Mouse (Mus musculus) cerebellum, postnatal 14 days (tissue): ENCODE data around the gene Srsf5.
"Not testable (repeated sequence)": the region's sequence is repeated elsewhere in the genome, so short reads cannot be mapped to it uniquely, and the experiment has no call there.

Source experiments
- DNase-seq, 2 experiments: peaks; one replicate each; pipeline ENCODE4 v3.0.0; 2021; ENCODE audit warnings: mixed read lengths in 2 of 2

Gene Srsf5

DNA sequence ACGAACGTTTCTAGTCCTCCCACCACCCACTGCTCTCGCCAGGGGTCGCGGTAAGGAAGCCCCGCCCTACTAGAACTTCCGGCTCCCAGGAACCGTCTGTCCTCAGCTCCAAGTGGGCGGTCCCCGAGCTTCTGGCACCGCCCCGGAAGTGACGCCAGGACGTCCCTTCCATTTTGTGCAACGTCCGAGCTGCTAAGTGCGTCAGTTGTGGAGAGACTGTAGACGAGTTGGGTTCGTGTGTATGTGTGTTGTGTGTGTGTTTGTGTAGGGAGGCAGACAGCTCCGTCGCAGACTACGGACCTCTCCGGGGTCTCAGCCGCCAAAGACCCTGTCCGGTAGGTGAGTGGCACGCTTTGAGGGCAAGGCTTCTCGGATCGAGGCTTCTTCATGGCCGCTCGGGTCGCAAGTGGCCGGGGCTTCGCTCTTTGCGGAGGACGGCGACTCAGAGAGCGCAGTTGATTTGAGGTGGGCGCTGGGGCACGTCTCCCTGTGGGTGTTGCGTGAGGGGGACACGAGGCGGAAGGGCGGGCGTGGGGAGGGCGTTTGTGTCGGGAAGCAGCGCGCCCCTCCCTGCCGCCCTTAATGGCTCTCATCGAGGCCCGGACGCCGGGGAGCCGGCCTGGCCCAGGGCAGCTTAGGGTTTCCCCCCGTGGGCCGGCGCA, at the start of gene Srsf5:
Gene Srsf5 (plus strand): TSS at position 171 of the 662 bp plus-strand sequence.
- peak; percentile 99 for DNase-seq

GRCm38 (mm10) chr12:80909631-80910030, 35.7 kb upstream of the Srsf5 start:
- DNase-seq = no peak

GRCm38 (mm10) chr12:80917764-80918163, 27.5 kb upstream of the Srsf5 start:
- DNase-seq = peak in 1 of 2 experiments; percentile 20

DNA sequence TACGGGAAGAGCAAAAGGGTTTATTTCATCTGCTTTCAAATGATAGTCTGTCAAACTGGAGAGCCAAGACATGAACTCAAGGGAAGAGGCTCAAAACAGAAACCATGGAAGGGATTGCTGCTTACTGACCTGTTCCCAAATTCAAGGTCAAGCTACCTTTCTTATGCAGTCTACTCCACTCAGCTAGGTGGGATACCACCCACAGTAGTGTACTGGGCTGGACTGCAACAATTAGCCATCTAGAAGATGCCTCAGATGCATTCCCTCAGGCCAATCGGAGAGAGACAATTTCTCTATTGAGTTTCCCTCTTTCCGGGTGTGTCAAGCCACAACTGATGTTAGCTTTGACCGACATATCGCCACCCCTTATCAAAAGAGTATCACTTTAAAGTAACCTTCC, 24.0 kb upstream of the Srsf5 start:
- DNase-seq = no peak

GRCm38 (mm10) chr12:80922869-80923268, 22.4 kb upstream of the Srsf5 start:
- DNase-seq = peak in 1 of 2 experiments; percentile 19

GRCm38 (mm10) chr12:80923602-80924001, 21.7 kb upstream of the Srsf5 start:
- DNase-seq = no peak

DNA sequence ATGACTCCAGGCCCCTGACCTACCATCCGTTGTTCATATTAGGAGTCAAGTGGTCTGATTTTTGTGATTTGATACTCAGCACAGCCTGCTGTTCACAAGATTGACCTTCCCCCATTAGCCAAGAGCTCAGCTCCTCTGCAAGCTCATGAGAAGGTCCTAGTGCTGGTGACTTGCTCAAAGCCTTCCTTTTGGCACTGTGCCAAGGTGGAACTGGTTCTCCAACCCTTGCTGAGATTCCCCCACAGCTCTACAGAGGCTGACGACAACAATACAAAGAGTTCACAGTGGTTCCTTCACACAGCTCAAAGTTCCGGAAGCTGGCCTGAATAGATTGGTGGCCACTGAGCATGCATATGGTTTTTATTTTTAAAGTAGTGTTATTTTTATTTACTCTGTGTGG, 21.1 kb upstream of the Srsf5 start:
- peak; percentile 26 to 46 for DNase-seq

- DNase-seq = no peak
Measured at GRCm38 (mm10) chr12:80925919-80926318, 19.4 kb upstream of the Srsf5 start.

GRCm38 (mm10) chr12:80926550-80926949, 18.8 kb upstream of the Srsf5 start:
- DNase-seq = no peak

GRCm38 (mm10) chr12:80927518-80927917, 17.8 kb upstream of the Srsf5 start:
- no peak for DNase-seq

DNA sequence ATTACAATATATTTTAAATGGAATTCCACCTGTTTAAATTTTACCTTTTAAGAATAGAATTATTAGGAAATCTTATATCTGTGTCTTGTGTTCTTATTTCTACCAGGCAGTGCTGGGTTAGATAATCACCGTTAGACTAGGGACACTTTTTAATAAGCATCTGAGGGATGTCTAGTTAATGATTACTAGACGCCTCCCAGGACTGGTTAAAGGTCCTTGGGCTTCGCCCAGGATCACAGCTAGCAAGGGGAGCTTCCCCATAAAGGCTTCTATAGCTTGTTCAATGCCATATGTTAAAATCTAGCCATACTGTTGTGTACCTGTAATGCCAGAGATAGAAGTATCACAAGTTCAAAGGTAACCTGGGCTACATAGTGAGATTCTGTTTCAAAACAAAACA, 16.4 kb upstream of the Srsf5 start:
- no peak for DNase-seq

DNA sequence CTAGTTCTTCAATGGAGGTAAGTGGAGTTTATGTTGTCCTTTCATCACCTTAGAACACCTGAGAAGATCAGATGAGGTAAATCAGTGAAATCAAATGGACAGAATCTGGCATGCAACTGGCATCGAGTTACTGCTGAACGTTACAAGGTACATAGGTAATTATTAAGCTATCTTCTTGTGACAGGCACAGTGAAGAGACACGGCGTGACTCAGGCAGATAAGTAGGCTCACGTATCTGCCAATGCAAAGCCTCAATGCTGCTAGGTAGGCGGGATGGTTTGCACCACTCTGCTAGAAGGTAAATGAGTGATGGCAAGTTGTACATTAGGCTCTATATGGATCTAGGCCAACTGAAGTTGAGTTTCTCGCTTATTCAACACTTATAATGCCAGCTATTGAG, 15.2 kb upstream of the Srsf5 start:
- no peak for DNase-seq

DNA sequence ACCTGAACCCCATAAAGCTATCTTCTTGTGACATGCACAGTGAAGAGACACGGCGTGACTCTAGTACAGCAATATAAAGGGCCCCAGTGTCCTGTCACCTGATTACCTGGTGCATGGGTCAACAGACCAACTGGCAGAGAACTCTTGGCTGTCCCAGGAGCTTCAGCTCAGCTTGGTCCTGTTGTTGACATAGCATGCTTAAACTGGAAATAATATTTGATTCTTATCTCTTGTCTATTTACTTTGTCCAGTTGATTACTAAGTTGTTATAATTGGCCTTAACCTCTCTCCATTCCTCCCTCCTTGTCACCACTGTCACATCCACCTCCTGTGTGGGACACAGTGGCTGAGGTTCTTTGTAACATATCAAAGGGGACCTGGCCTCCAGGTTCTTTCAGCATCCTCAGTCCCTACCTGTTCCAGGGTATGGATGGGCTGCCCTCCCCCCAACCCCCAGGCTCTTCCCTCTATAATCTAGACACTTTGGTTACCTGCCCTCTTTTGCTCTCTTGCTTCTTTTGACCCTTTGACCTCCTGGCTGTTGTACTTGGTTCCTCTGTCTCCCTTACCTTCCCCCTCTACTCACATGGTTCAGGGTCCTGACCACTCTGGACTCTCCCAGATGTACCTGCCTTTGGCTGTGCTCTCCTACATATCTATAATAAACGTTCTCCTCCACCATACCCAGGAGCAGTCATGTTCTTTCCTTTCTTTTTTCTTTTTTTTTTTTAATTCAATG, 13.7 kb upstream of the Srsf5 start:
- DNase-seq = no peak

DNA sequence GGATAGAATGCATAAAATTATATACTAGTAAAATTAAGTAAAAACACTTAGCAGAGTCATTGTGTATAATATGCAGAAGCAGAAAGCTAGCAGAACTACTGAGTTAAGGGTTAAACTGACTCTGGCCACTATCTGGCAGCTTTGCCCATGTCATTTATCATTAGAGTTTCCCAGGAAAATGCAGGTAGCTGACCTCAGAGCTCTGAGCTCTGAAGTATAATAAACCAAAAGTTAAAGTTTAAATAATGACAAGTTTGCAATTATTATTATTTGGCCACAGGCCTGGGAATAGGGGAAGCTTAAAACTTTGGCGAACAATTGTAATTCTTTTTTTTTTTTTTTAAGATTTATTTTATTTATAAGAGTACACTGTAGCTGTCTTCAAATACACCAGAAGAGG, 12.4 kb upstream of the Srsf5 start:
- DNase-seq = no peak

DNA sequence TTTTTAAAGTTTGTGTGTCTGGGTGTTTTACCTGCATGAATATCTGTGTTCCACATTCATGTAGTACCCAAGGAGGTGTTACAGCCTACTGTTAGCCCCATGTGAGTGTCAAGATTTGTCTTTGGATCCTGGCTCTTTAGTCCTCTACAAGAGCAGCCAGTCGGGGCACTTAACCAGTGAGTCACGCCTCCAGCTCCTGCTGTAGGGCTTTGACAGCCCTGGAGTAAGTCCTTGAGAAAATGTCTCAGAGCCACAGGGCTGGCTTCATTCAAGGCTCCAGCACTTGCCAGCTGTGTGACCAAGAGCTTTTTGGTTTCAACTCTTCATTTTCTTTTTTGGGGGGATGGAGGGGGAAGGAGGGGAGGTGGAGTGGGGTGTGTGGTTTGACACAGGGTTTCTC, 8.6 kb upstream of the Srsf5 start:
- no peak for DNase-seq

- DNase-seq = no peak
Measured at GRCm38 (mm10) chr12:80937331-80938029, 7.8 kb upstream of the Srsf5 start.

DNA sequence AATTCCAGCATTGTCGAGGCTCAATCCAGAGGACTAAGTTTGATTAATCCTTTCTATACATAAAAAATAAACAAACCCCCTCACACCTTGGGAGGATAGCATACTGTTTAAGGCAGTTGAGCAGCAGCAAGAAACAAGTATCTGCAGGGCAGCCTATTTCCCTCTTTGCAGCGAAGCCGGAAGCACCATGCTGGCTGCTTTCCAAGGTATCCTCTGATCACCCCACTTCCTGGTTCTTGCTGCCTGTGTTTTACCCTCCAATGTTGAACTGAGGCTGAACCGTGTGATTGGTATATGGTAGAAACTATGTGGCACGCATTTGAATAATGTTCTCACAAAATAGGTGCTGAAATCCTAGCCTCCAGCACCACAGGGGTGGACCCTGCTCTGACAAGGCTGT, 6.7 kb upstream of the Srsf5 start:
- no peak for DNase-seq

DNA sequence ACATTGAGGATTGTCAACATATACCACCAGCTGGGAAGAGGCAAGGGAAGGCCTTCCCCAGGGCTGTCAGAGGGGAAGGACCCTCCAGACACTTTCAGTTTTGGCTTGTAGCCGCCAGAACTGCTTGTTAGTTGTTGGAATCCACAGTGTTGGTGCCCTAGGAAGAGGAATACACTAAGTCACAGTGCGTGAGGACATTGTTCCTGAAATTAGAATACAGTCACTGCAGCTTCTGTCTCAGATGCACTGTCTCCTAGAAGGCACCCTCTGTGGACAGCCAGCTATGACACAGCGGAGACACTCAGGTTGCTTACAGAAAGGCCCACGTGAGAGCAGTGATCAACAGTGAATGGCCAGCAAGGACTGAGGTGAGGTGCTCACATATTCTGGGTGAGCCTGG, 6.1 kb upstream of the Srsf5 start:
- DNase-seq = no peak

GRCm38 (mm10) chr12:80941886-80942285, 3.4 kb upstream of the Srsf5 start:
- no peak for DNase-seq

DNA sequence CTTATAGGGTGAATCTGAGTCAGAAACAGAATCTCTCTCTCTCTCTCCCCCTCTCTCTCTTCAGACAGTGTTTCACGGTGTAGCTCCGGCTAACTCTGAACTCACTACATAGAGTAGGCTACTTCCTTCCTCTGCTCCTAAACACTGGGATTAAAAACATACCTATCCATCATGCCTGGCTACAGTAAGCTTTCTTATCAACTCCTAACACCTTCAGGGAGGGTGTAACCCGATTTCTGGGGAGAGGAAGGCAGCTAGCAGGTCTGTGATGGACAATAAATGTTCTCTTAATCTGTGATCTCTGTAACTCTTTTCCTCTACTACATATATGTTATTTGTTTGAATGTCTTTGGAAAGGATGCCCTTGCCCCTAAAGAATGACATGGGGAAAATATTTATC, 1.9 kb upstream of the Srsf5 start:
- DNase-seq = no peak

DNA sequence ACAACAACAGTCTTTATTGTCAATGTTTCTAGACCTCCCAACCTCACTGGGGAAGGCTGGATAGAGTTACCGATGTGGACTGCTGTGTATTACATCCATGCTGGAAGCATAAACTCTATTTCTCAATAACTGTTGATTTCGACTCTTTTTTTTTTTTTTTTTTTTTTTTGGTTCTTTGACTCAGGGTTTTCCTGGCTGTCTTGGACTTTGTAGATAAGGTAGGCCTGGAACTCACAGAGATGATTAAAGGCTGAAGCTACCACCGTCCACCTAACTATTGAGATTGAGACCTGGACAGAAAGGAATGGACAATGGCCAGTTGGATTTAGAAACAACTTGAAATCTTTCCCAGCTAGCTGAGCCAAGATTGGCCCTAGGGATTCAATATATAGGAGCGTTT, 1.1 kb upstream of the Srsf5 start:
- no peak for DNase-seq

- not testable (repeated sequence) for DNase-seq
Measured at GRCm38 (mm10) chr12:80944963-80945333, 356 bp upstream of the Srsf5 start.

DNA sequence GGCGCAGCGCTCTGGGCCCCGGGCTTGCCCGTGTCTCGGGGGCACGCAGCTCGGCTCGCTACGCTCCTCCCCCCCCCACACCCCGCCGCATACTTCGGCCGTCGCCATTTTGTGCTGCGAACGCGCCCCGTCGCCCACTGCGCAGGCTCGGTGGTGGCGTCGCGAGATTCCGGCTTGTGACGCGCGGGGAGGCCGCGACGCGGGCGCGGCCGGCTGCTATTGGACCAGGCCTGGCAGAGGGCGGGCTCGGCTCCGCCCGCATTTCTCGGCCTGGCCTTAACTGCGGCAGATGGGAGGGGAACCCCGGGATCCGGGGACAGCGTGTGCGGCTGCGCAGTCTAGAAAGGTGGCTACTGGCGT, 672 bp downstream of the Srsf5 start:
- DNase-seq = peak; percentile 96 to 97

- peak in 1 of 2 experiments; percentile 16 for DNase-seq
Measured at GRCm38 (mm10) chr12:80948202-80948601, 2.9 kb downstream of the Srsf5 start.
